Mouse (Mus musculus) bone marrow macrophage, adult 2 months (primary cell): ENCODE results near the gene Rdh16.

ENCODE experiments used
- CTCF ChIP-seq: IDR thresholded peaks from 2 replicates; pipeline ENCODE4 v1.5.1; 2012; ENCODE audit warnings: low read depth, mild to moderate bottlenecking, low read length, moderate library complexity
- POLR2A ChIP-seq: IDR thresholded peaks from 2 replicates; pipeline ENCODE4 v1.6.1; 2012; ENCODE audit warnings: mild to moderate bottlenecking, low read depth, low read length, borderline replicate concordance

GRCm38 (mm10) chr10:127856376-127856775 is 55.4 kb downstream of the Rdh16 start:
- TF ChIP-seq CTCF (no peak), POLR2A (no peak)
